Mouse (Mus musculus) CH12F3 (cell line): ENCODE results near the gene Mapk14.

ENCODE experiments used
- in situ Hi-C: fragments of 300-500 bp; cut with MboI; formaldehyde crosslinking; loops from 2 replicates; pipeline ENCODE4 v1.14.3; 2020; ENCODE audit warnings: low sequenced_read_pairs

The Mapk14 gene

DNA sequence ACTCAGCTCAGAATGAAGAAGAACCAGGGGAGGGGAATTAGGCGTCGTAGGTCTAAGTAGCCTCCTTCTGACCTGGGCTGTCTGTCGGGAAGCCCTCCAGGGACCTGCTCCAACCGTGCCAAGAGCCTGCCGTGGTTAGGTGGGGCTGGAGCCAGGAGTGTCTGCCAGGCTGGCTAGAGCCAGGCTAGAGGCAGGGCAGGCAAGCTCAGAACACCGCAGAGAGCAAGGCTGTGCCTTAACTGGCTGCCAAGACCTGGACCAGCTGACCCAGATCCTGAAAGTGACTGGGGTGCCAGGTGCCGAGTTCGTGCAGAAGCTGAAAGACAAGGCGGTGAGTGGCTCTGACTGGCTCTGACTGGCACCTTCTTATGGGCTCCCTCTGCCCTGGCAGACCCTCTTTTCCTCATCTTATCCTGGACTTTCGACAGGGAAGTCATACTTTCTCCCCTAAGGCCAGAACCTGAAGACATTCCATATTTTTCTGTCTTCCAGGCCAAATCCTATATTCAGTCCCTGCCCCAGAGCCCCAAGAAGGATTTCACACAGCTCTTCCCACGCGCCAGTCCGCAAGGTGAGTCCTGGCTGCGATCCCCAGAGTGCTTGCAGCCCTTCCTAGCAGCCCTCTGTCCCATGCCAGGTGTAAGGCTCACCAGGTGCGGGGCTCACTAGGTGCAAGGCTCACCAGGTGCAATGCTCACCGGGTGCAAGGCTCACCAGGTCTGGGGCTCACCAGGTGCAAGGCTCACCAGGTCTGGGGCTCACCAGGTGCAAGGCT lies 86.3 kb downstream of the Mapk14 start:
- in situ Hi-C loops, result no loop called here

DNA sequence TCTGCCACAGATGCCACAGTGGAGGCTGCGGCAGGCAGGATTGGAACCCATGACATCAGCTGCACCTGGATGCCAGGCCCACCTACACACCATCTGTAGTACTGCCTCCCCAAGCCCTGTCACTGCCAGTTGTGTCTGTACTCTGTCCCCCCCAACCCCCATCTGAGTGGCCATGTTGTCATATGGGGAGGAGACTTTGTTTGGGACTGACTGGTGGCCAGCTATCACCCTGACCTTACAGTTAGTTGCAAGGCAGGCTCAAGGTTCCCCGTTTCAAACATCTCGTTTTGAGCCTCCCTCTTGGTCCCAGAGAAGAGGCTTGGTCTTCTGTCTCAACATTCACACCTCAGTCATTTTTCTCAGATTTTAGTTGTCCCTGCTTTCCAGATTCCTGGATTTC lies 88.6 kb downstream of the Mapk14 start:
- in situ Hi-C loops, result no loop called here

DNA sequence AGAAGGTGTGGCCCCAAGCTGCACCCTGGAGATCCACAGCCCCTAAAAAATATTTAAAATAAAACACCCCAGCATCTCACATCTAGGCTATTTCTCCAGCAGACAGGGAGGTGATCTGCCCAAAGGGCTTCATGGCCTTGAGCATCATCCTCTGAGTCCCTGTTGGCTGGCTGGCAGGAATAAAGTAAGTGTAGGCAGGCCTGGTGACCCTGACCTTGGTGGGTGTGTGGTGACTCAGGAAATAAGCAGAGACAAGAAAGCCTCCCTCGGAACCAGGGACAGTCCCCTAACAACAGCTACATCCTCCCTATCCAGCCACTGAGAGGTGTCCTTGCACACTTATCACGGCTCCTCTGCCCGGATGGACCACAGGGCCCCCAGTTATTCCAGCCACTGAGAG lies 89.7 kb downstream of the Mapk14 start:
- in situ Hi-C loops, result no loop called here

DNA sequence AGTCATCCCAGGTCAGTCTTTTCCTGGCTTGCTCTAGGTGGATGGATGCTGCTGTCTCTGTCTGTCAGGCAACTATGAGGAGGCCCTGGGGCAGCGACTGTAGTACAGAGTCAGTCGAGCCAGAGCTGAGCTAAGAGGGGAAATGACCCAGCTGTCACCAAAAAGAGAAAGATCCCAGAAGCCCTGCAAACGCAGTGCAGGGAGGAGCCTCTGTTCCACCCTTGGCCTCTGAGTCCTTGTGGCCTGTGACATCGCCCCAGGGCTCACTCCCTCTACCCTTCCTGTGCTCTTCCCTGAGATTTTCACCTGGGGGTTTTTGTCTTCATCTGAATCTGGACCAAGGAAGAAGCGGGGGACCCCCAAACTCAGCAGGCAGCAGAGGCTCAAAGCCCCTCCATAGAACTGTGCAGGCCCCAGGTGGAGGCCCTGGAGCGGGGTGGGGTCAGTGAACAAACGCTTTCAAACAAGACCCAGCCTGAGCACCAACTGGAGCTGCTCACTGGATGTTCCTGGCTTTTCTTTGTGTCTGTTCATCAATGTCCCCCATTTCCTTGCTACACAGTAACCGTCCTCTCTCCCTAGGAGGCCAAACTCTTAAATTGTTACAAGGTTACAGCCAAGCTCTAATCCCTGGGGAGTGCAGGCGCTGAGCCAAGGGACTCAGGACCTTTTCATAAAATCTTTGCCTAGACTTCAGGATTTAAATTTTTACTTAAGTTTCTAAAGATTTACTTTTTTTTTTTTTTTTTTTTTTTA lies 90.3 kb downstream of the Mapk14 start:
- in situ Hi-C loops, result no loop called here

DNA sequence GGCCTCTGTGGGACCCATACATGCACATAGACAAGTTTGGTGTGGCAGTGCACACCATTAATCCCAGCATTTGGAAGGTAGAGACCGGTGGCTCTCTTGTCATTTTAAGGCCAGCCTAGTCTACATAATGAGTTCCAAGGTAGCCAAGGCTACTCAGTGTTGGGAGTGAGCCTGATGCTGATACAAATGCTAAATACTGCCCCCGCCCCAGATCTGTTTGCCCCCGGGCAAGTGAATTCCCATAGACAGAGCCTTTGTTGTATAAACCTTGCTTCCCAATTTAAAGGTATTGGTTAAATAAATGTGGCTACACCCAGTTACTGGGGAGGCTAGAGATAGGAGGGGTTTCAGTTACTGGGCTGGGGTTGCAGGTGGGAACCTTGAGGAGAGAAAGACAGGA lies 93.9 kb downstream of the Mapk14 start:
- in situ Hi-C loops, result no loop called here

DNA sequence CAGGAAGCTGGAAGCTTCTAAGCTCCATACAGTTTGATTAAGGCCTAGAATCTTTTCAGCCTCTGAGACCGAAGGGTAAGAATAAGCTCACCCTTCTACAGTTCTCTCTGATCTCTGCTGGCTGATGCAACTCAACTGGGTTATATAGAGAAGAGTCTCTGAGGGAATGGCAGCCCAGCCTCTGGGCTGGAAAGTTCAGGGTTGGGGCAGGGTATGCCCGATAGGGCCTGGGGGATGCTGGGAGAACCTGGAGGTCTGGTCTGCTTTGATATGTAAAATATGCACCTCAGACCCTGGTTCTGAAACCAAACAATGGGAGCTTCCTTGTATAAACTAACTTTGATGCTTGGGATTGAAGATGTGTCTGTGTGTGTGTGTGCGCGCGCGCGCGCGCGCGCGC lies 96.4 kb downstream of the Mapk14 start:
- in situ Hi-C loops, result no loop called here

DNA sequence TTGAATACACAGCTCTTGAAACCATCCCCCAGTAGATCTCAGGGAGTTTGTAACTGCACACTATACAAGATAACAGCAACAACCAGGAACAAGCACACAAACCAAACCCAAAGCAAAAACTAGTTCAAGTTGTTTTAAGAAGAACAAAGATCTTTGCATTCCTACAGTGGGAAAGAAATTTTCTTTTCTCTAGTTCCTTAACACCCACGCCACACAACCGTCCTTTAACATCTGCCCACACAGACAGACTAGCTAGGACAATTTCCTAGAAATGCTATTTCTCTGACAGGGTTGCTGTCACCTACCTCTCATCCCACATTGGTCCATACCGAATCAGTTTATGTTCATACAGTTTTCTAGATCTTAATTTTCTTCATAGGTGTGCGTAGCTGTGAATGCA lies 105.9 kb downstream of the Mapk14 start:
- in situ Hi-C loops, result no loop called here
